Mouse (Mus musculus) liver, adult 2 months (tissue): ENCODE data around the gene Ccdc180. TPM values are rescaled to one million over a fixed set of nuclear protein-coding genes. Genes with fewer than 3 reads are reported as not detected.

Experiments used
- DNase-seq: peaks from one replicate; pipeline ENCODE4 v3.0.0-alpha.2; 2011; ENCODE audit warnings: low read depth, low spot score; ENCODE audit errors: extremely low read depth
- H3K27ac ChIP-seq: fragments of 200-500 bp; replicated peaks from 2 replicates; pipeline ENCODE4 v1.5.1; 2012; ENCODE audit warnings: low read depth, mild to moderate bottlenecking, control low read depth, inconsistent platforms, low read length; ENCODE audit not compliant: insufficient read depth
- H3K27me3 ChIP-seq: fragments of 200-500 bp; 2 replicates; pipeline ENCODE4 v1.6.1; 2012; ENCODE audit warnings: mild to moderate bottlenecking, moderate library complexity, low read length, inconsistent platforms; ENCODE audit not compliant: control insufficient read depth, insufficient read depth
- H3K36me3 ChIP-seq: fragments of 200-500 bp; 2 replicates; pipeline ENCODE4 v1.6.1; 2012; ENCODE audit warnings: low read length, inconsistent platforms; ENCODE audit not compliant: control insufficient read depth, insufficient read depth
- H3K4me1 ChIP-seq: fragments of 200-500 bp; 2 replicates; pipeline ENCODE4 v1.6.1; 2011; ENCODE audit warnings: low read length; ENCODE audit not compliant: control insufficient read depth, insufficient read depth
- H3K4me3 ChIP-seq: fragments of 200-500 bp; 2 replicates; pipeline ENCODE4 v1.5.1; 2011; ENCODE audit warnings: low read depth, mild to moderate bottlenecking, control low read depth, low read length, moderate library complexity; ENCODE audit not compliant: insufficient read depth
- H3K79me2 ChIP-seq: fragments of 200-500 bp; 2 replicates; pipeline ENCODE4 v1.6.1; 2012; ENCODE audit warnings: inconsistent platforms, mild to moderate bottlenecking, low read length, moderate library complexity; ENCODE audit not compliant: control insufficient read depth, insufficient read depth
- H3K9ac ChIP-seq: fragments of 200-500 bp; 2 replicates; pipeline ENCODE4 v1.6.1; 2012; ENCODE audit warnings: low read depth, mild to moderate bottlenecking, control low read depth, inconsistent platforms, low read length
- CTCF ChIP-seq: fragments of 200-500 bp; IDR thresholded peaks from 2 replicates; pipeline ENCODE4 v1.5.1; 2011; ENCODE audit warnings: low read depth, low read length, control low read depth
- POLR2A ChIP-seq: fragments of 200-500 bp; IDR thresholded peaks from 2 replicates; pipeline ENCODE4 v1.6.1; 2011; ENCODE audit warnings: low read length, control low read depth; ENCODE audit not compliant: insufficient read depth; ENCODE audit errors: extremely low read depth
- WGBS: fragments of 180-500 bp; shearing (Covaris S2); methylation state at CpG from one replicate; pipeline ENCODE4 v1.1.7; 2018; 5-methylcytosine and 5-hydroxymethylcytosine counted together
- polyA plus RNA-seq: library from polyadenylated mRNA; depleted of rRNA; stranded (reverse); fragments of >200 nt; gene quantifications from 2 replicates; pipeline ENCODE4 v1.2.3, GENCODE M21; 2012
- total RNA-seq: library from RNA; depleted of rRNA; stranded (reverse); fragments of >200 nt; gene quantifications from 2 replicates; pipeline ENCODE4 v1.2.3, GENCODE M21; 2014

The Ccdc180 gene
- total and polyA plus RNA-seq, 2 experiments = 0.02 TPM; not detected in 1

DNA sequence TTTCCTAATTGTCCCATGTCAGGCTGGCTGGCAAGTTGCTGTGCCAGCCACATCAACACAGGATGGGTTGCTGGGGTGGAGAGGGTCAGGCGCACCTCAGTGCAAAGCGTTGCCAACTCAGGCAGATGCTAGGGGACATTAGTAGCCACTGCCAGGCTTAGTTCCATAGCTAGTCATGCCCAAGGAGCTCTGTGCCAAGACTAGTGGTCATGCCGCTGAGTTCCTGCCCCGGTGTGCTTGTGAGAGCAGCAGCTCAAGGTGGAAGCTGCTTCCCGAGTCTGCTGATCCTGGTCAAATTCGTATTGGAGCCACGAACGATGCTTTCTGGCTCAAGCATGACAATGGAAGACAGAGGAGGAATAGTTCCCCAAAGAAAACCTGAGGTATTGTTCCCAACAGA, 66.0 kb downstream of the Ccdc180 start:
- no peak for TF ChIP-seq POLR2A
- TF ChIP-seq CTCF = no peak
- H3K36me3 ChIP-seq = no peaks in the 10 kb centered on the region
- DNase-seq = no peak
- 94% methylated on average over 8 of the region's 8 CpGs for WGBS
- H3K4me3 ChIP-seq = no peak overlapping the region
- H3K27me3 ChIP-seq = no peaks in the 10 kb centered on the region
- no peak overlapping the region for H3K9ac ChIP-seq
- no peaks in the 10 kb centered on the region for H3K79me2 ChIP-seq
- H3K27ac ChIP-seq = no peak overlapping the region
- H3K4me1 ChIP-seq = no peaks in the 10 kb centered on the region

DNA sequence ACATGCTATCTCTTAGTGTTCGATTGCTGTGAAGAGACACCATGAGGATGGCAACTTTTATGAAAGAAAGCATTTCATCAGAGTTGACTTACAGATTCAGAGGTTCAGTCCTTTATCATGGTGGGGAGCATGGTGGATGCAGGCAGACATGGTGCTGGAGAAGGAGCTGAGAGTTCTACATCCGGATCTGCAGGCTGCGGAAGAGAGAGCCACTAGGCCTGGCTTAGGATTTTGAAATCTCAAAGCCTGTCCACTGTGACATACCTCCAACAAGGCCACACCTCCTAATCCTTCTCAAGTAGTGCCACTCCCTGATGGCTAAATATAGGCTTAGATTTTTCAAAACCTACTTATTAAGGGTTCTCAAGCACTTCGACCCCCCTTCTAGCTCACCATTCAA, 66.6 kb downstream of the Ccdc180 start:
- H3K36me3 ChIP-seq = no peaks in the 10 kb centered on the region
- H3K4me1 ChIP-seq = no peaks in the 10 kb centered on the region
- H3K79me2 ChIP-seq = no peaks in the 10 kb centered on the region
- H3K4me3 ChIP-seq = no peak overlapping the region
- H3K27ac ChIP-seq = no peak overlapping the region
- WGBS = 96% methylated on average over 4 of the region's 4 CpGs
- H3K27me3 ChIP-seq = no peaks in the 10 kb centered on the region
- no peak overlapping the region for H3K9ac ChIP-seq
- no peak for TF ChIP-seq CTCF
- TF ChIP-seq POLR2A = no peak
- no peak for DNase-seq

GRCm38 (mm10) chr4:45964771-45965439, 74.8 kb downstream of the Ccdc180 start, which contains the start of gene Tdrd7:
TSS of gene Tdrd7 (plus strand) at chr4:45965334.
- peaks cover 41% of the 10 kb centered on the region for H3K4me1 ChIP-seq
- WGBS = 52% methylated on average over 10 of the region's 10 CpGs
- peak; percentile 12 for DNase-seq
- no peaks in the 10 kb centered on the region for H3K27me3 ChIP-seq
- peak within 1 kb of the TSS; percentile 93 for H3K27ac ChIP-seq
- peak within 1 kb of the TSS; percentile 34; the same call in 1 of the 2 replicates for H3K9ac ChIP-seq
- no peak within 1 kb of the TSS for H3K4me3 ChIP-seq
- no peaks in the 10 kb centered on the region for H3K36me3 ChIP-seq
- no peaks in the 10 kb centered on the region for H3K79me2 ChIP-seq
- TF ChIP-seq POLR2A = no peak
- TF ChIP-seq CTCF = no peak

GRCm38 (mm10) chr4:45965737-45966447, 75.8 kb downstream of the Ccdc180 start:
- 9% methylated on average over 13 of the region's 13 CpGs for WGBS

DNA sequence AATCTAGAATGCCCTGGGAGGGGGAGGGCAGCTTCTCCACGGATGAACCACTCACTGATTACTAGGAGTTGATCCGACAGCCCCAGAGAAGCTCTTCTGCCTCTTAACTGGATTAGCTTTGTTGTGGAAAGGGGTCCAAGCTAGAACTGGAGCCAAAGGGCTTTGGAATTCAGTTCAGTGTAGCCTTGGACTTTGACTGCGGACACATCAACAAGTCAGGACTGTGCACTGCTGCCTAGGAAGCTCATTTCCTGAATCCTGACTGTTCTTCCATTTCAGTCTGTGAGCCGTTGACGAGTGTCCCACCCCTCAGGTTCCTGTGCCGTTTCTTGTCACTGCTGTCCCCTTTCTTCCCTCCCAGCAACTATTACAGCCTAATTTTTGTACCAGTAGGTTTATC, 76.6 kb downstream of the Ccdc180 start:
- H3K79me2 ChIP-seq = no peaks in the 10 kb centered on the region; the same call in 1 of the 2 replicates
- TF ChIP-seq CTCF = no peak
- no peak for TF ChIP-seq POLR2A
- peak; percentile 92 for DNase-seq
- no peaks in the 10 kb centered on the region for H3K27me3 ChIP-seq
- no peaks in the 10 kb centered on the region for H3K36me3 ChIP-seq
- peak overlapping the region; percentile 96 for H3K27ac ChIP-seq
- H3K4me1 ChIP-seq = peaks cover 44% of the 10 kb centered on the region
- H3K4me3 ChIP-seq = no peak overlapping the region
- H3K9ac ChIP-seq = peak overlapping the region; percentile 39; the same call in 1 of the 2 replicates
- WGBS = 6% methylated on average over 6 of the region's 6 CpGs

More at GRCm38 (mm10) chr4:45965737-45966447, 75.8 kb downstream of the Ccdc180 start:
- peak overlapping the region; percentile 34; the same call in 1 of the 2 replicates for H3K9ac ChIP-seq
- H3K27me3 ChIP-seq = no peaks in the 10 kb centered on the region
- no peak for TF ChIP-seq CTCF
- TF ChIP-seq POLR2A = no peak
- H3K27ac ChIP-seq = peak overlapping the region; percentile 93
- H3K4me3 ChIP-seq = no peak overlapping the region
- peak; percentile 98 for DNase-seq
- H3K36me3 ChIP-seq = no peaks in the 10 kb centered on the region
- H3K4me1 ChIP-seq = peaks cover 44% of the 10 kb centered on the region
- no peaks in the 10 kb centered on the region; the same call in 1 of the 2 replicates for H3K79me2 ChIP-seq
